Mouse (Mus musculus): Measurements from ENCODE around the gene Cnga2.
"Not testable (repeated sequence)": the region's sequence is repeated elsewhere in the genome, so short reads cannot be mapped to it uniquely, and the experiment has no call there.

The Cnga2 gene

GRCm38 (mm10) chrX:71991549-71991948, at the start of gene Cnga2:
Cnga2 (plus strand) TSS chrX:71991849.
- no peak for DNase-seq

DNA sequence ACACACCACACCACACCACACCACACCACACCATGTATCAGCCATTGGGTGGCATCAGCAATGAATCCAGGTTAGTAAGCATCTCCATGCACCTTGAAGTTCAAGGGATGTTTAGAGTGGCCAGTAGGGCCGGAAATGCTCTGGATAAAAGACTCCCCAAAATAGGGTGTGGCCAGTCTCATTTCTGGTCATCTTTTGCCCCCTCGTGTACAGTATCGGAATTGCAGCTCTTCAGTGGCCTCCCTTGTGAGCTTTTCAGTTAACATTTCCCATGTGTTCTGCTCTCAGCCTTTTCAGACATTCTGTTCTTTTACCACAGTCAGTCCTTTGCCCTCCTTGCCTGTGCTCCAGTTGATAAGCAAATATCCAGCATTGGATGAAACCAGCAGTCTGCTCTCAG, 45.0 kb upstream of the Cnga2 start:
- DNase-seq = peak; percentile 16

- no peak for DNase-seq
These were observed 33.3 kb upstream of the Cnga2 start for GRCm38 (mm10) chrX:71958366-71958765.

- no peak for DNase-seq
These were observed 29.3 kb upstream of the Cnga2 start, which contains the start of gene Prrg3 for GRCm38 (mm10) chrX:71962073-71963051. Prrg3 (plus strand) TSS chrX:71962624.

DNA sequence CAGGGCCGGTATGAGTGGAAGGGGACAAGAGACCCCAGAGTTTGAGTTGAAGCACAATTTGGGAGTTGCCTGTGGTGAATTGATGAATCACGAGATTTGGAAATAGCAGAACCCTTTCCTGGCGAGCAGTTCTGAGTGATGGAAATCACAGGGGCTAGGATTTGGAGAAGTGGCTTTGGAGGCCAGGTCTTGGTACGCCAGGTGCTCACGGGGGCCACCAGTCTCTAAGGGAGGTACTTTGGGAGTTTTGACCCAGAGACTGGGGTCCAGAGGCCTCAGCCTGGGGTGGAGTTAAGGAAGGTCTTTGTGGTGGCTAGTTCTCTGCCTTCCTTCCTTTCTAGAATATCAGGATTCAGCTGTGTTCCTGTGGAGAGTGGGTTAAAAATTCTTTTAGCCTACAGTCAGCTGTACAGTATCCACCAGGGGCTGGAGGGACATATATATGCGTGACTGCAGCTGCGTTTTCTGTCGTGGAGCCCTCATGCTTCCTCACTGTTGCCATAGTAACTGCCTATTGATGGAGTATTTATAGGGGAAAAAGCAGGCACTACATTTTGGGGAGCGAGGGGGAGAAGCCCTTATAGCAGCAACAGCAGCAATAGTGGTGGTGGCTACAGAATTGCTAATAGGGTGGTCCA, 28.3 kb upstream of the Cnga2 start:
- DNase-seq = no peak

- no peak for DNase-seq
These were observed 23.4 kb upstream of the Cnga2 start for GRCm38 (mm10) chrX:71968216-71968615.

GRCm38 (mm10) chrX:71968816-71969215, 22.8 kb upstream of the Cnga2 start:
- DNase-seq = no peak

- DNase-seq = no peak
These were observed 20.3 kb upstream of the Cnga2 start for GRCm38 (mm10) chrX:71971325-71971724.

GRCm38 (mm10) chrX:71972686-71973085, 19.0 kb upstream of the Cnga2 start, which contains the start of gene Fate1:
Fate1 (plus strand) TSS chrX:71972986.
- no peak for DNase-seq

- DNase-seq = not testable (repeated sequence)
These were observed 14.0 kb upstream of the Cnga2 start for GRCm38 (mm10) chrX:71977681-71978080.

GRCm38 (mm10) chrX:71980443-71980842, 11.2 kb upstream of the Cnga2 start:
- DNase-seq = no peak

DNA sequence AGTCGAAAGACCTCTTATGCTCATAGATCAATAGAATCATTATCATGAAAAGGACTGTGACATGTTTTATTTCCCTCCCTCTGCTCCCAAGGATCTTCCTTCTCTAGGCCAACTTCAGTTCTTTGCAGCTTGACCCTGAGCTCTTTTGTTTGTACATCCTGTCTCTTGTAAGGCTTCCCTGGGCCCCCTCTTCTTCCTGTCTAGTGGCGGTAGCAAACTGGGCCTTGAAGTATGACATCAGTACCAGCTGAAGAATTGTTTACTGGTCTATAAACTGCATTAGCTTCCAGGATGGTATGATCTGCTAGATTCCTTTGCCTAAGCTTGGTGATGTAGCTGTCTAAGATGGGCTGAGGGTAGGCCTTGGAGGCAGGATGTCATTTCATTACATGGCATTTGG, 10.3 kb upstream of the Cnga2 start:
- no peak for DNase-seq

- no peak for DNase-seq
These were observed 8.4 kb upstream of the Cnga2 start for GRCm38 (mm10) chrX:71983205-71983604.

DNA sequence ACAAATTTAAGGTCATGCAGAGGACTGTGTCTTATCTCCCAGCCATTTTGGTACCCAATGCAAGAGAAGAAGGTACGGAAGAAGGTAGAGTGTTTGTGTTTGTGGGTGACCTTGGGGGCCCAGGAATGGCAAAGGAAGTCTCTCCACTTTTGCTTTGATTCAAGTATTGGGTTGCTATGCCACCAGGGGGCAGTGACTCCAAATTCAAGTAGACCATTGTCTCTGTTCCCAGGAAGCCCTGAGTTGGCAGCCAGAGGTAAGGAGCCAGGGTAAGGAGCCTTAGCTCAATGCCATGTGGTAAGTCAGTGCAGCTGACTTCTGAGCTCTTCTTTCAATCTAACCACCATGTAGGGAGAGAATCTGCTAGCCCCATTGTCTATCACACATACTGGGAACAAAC, 7.9 kb upstream of the Cnga2 start:
- DNase-seq = no peak

- DNase-seq = no peak
These were observed 4.3 kb downstream of the Cnga2 start for GRCm38 (mm10) chrX:71995972-71996371.

DNA sequence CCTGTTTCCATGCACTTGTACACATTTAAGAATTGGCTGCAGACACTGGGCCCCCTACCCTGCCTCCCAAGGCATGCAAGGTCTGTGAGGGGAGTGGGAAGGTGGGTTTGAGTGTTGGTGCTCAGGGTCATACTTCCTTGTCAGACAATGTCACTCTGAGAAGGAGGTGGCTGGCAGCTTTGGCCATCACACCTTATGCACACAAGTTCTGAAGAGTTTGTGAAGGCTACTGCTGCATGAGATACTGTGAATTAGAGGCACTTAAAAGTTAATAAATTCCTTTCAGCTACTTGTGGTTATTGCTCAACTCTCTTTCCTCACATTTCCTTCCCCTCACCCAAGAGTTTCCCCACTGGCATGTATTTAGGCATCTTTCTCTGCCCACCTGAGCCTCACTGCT, 18.3 kb downstream of the Cnga2 start:
- DNase-seq = no peak

DNA sequence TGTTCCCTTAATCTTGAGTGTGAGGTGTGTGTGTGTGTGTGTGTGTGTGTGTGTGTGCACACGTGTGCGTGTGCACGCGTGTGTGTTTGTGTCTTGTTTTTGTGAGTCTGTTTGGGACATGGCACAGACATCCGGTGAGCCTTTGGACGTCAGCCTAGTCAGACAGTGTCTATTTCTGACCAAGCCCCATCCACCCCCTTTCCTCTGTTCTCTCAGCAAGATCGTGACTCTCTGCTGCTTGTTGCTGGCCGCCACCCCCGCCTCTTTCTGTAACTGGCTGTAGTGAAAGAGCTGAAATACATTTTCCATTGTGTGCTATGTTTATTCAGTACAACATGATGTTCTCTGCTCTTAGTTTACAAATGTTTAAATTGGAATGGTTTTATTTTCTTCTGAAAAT, 20.6 kb downstream of the Cnga2 start:
- DNase-seq = no peak

DNA sequence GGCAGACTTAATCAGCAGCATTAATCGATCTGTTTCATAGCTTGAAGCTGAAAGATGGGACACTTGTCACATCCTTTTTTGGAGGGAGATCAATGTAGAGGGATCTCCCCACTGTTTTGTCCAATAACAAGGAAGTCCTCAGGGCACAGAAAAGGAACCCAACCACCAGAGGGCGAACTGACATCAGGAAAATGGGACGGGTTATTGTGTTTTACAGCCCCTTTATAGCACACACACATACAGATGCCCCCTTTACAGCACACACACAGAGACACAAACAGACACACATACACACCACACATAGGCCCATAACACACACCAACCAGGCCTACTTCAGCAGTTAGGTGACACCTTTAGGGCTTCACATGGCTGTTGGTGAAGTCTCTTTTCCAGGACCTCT, 21.2 kb downstream of the Cnga2 start:
- DNase-seq = no peak

DNA sequence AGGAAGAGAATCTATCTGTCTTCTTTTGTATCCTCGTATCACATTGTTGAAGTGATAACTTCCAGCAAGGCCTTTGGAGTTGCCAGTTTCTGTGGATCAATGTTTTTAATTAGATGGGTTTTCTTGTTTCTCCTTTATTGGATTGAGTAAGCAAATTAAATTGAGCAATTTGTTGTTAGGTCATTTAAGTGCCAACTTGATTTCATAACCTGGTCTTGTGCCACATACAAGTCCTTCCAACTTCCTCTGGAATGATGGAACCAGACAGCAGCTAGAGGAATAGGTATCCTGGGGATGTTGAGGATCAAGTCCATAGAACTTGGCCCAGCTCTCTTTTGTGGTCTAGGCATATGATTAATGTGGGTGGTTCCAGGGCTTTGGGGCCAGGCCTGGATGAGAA, 30.6 kb downstream of the Cnga2 start:
- no peak for DNase-seq

DNA sequence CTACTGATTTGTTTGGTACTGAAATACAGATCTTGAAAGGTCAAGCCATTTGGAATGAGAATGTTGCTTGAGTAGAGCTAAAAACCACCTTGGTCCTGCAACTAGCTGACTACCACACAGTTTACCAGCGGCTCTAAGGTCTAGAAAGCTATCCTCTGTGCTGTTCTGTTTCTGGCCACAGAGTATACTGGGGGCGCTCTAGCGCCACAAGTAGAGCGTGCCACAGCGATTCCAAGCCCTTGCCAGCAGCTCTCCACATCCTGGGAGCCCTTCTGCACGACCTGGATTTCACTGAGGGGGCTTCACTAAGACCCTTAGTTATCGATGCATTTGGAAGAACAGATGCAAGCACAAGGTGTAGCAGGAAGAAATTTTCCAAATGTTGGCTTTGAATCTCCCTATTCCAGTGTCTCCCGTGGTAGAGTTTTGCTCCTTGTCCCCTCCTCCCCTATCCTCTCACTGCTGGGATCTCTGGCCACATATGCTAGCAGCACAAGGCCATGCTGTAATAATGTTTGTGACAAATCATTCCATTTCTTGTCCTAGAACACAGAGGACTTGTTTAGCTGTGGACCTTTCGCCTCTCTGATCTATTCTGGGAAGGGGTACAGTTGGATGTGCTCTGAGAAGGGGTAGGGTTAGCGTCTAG, 31.2 kb downstream of the Cnga2 start:
- no peak for DNase-seq

DNA sequence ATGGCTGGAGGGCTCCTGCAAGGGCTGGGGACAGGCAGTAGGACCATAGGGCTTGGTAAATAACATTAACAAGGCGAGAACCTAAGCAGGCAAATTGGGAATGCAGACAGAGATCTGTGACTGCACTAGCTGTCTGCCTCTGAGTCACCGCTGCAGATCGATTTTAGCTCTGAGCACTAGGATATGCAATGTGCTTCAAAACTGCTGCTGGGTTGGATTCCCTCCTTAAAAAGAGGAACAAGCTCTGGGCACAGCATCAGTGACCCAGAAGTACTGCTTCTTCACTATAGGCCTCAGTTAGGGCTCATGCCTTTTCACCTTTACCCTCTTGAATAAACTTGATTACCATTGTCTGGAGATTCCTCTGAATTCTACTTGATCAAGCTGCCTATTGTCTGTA, 31.9 kb downstream of the Cnga2 start:
- no peak for DNase-seq

DNA sequence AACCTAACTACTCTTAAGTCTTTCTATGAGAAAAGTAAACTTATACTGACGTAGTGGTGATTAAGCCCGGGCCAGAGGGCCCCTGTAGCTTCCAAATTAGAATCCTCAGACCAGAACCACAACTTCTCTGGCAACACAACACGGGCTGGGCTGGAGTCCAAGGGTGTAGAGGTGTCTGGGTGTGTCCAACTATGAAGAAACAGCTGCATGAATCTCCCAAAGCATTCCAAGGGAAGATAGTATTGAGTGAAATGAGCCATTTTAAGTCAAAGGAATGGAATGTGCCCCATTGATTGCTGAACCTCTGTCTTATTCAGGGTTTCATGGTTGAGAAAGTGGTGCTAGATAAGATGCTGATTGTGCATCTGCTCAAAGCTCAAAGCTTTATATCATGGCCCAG, 52.4 kb downstream of the Cnga2 start:
- DNase-seq = no peak

- DNase-seq = no peak
These were observed 56.3 kb downstream of the Cnga2 start for GRCm38 (mm10) chrX:72047918-72048317.
